Mouse (Mus musculus) adrenal gland, postnatal 36 days (tissue): ENCODE results near the gene Gm572. TPM values are rescaled to one million over a fixed set of nuclear protein-coding genes. Genes with fewer than 3 reads are reported as not detected.

ENCODE experiments used
- DNase-seq, 2 experiments: peaks; one replicate each; pipeline ENCODE4 v3.0.0; 2021; ENCODE audit warnings: mixed read lengths in 1 of 2
- total RNA-seq, 2 experiments: library from RNA; stranded (reverse); gene quantifications; 2 replicates each; pipeline ENCODE4 v1.2.3; 2021

Gene Gm572
- total RNA-seq, 2 experiments from 2014 or later, result not detected

- no peak for DNase-seq
Measured at GRCm38 (mm10) chr4:148714739-148715138, 71.6 kb downstream of the Gm572 start.

- no peak for DNase-seq
Measured at GRCm38 (mm10) chr4:148715396-148715795, 72.3 kb downstream of the Gm572 start.

Other genes with a start within 250 kb of the Gm572 start
- 10 to 100 TPM; 18.9 to 20.8 TPM for gene Ubiad1, start 198.5 kb upstream of the Gm572 start, total RNA-seq
- gene Mtor, start 194.7 kb upstream of the Gm572 start, total RNA-seq, result 10 to 100 TPM; 72.5 to 86.2 TPM
- gene Angptl7, start 142.9 kb upstream of the Gm572 start, total RNA-seq, result 1 to 10 TPM in 1 of 2 experiments, under 1 TPM in 1; 0.46 to 1.3 TPM
- gene Exosc10, start 84.9 kb upstream of the Gm572 start, total RNA-seq, result 10 to 100 TPM; 43.6 to 52.6 TPM
- gene Srm, start 51.8 kb upstream of the Gm572 start, total RNA-seq, result 10 to 100 TPM; 84.8 to 94.4 TPM
- 1 to 10 TPM; 1.1 to 1.6 TPM for gene Masp2, start 40.8 kb upstream of the Gm572 start, total RNA-seq
- 100 to 1,000 TPM; 233 to 286 TPM for gene Tardbp, start 16.3 kb upstream of the Gm572 start, total RNA-seq
- gene Casz1, start 161.1 kb downstream of the Gm572 start, total RNA-seq, result 1 to 10 TPM; 2.4 to 5.7 TPM